Mouse (Mus musculus) stomach, embryonic 15.5 days (tissue): ENCODE results near the gene Fam81a. TPM values are rescaled to one million over a fixed set of nuclear protein-coding genes. Genes with fewer than 3 reads are reported as not detected.

Experiments used
- polyA plus RNA-seq: library from polyadenylated mRNA; unstranded; fragments of >200 nt; fragmentation: Nextera tagmentation; extraction: Ambion mirVana; gene quantifications from 2 replicates; pipeline ENCODE4 v1.2.1, GENCODE M21; 2015

The Fam81a gene
- polyA plus RNA-seq, 1 experiment from 2014 or later: 16.2 TPM

Other genes starting within 250 kb of the Fam81a start
- gene Bnip2, start 153.1 kb downstream of the Fam81a start, polyA plus RNA-seq: 93.5 and 98.9 TPM in 2 replicates
- gene Gtf2a2, start 130.0 kb downstream of the Fam81a start, polyA plus RNA-seq: 197 and 205 TPM in 2 replicates
- 12.0 and 12.6 TPM in 2 replicates for gene Gcnt3, start 104.5 kb downstream of the Fam81a start, polyA plus RNA-seq
- gene Myo1e, start 64.8 kb upstream of the Fam81a start, polyA plus RNA-seq: 24.2 and 28.2 TPM in 2 replicates